Mouse (Mus musculus): ENCODE data around the gene Mrps17. TPM values are rescaled to one million over a fixed set of nuclear protein-coding genes. Genes with fewer than 3 reads are reported as not detected.

Gene Mrps17
- polyA plus RNA-seq, 1 experiment = 61.3 TPM

- Histone ChIP-seq H3K4me3 (replicated peaks; ENCODE audit: extremely low read depth, low read depth, low read length) (no peak overlapping the region), H3K4me1 (ENCODE audit: control insufficient read depth, insufficient read depth, low read length) (no peaks in the 10 kb centered on the region)
- TF ChIP-seq POLR2A (IDR thresholded peaks at IDR 0.05; ENCODE audit: borderline replicate concordance, extremely low read depth, low read depth, low read length) (no peak), CTCF (IDR thresholded peaks at IDR 0.05; ENCODE audit: insufficient read depth, low read length) (no peak)
- WGBS = 77% methylated on average over 1 of the region's 1 CpGs
- DNase-seq = no peak
Measured at GRCm38 (mm10) chr5:129701706-129702105, 13.6 kb upstream of the Mrps17 start.

- Histone ChIP-seq H3K4me3 (replicated peaks; ENCODE audit: extremely low read depth, low read depth, low read length) (no peak overlapping the region), H3K4me1 (ENCODE audit: control insufficient read depth, insufficient read depth, low read length) (no peaks in the 10 kb centered on the region)
- no peak for DNase-seq
- TF ChIP-seq CTCF (IDR thresholded peaks at IDR 0.05; ENCODE audit: insufficient read depth, low read length) (no peak), POLR2A (IDR thresholded peaks at IDR 0.05; ENCODE audit: borderline replicate concordance, extremely low read depth, low read depth, low read length) (no peak)
Measured at GRCm38 (mm10) chr5:129703368-129703767, 11.9 kb upstream of the Mrps17 start.

GRCm38 (mm10) chr5:129708412-129708811, 6.9 kb upstream of the Mrps17 start, which contains the start of gene Sept14:
Sept14 (minus strand) TSS chr5:129708512.
- no peak for TF ChIP-seq CTCF (IDR thresholded peaks at IDR 0.05; ENCODE audit: insufficient read depth, low read length)
- TF ChIP-seq POLR2A (IDR thresholded peaks at IDR 0.05; ENCODE audit: borderline replicate concordance, extremely low read depth, low read depth, low read length) = no peak
- 58% methylated on average over 2 of the region's 2 CpGs for WGBS

GRCm38 (mm10) chr5:129717016-129717415, 1.7 kb downstream of the Mrps17 start:
- WGBS = 75% methylated on average over 9 of the region's 9 CpGs
- TF ChIP-seq POLR2A (IDR thresholded peaks at IDR 0.05; ENCODE audit: borderline replicate concordance, extremely low read depth, low read depth, low read length) (no peak), CTCF (IDR thresholded peaks at IDR 0.05; ENCODE audit: insufficient read depth, low read length) (no peak)
- DNase-seq = no peak
- no peak overlapping the region for H3K4me3 ChIP-seq (replicated peaks; ENCODE audit: extremely low read depth, low read depth, low read length)
- H3K4me1 ChIP-seq (ENCODE audit: control insufficient read depth, insufficient read depth, low read length) = no peaks in the 10 kb centered on the region

More at GRCm38 (mm10) chr5:129708412-129708811, 6.9 kb upstream of the Mrps17 start, which contains the start of gene Sept14:
- DNase-seq = no peak
- Histone ChIP-seq H3K4me3 (replicated peaks; ENCODE audit: extremely low read depth, low read depth, low read length) (no peak within 1 kb of the TSS), H3K4me1 (ENCODE audit: control insufficient read depth, insufficient read depth, low read length) (no peaks in the 10 kb centered on the region)

GRCm38 (mm10) chr5:129720176-129720575, 4.9 kb downstream of the Mrps17 start:
- no peak overlapping the region for H3K4me3 ChIP-seq (replicated peaks; ENCODE audit: extremely low read depth, low read depth, low read length)
- H3K4me1 ChIP-seq (ENCODE audit: control insufficient read depth, insufficient read depth, low read length) = peaks cover 6% of the 10 kb centered on the region
- DNase-seq = no peak
- WGBS = 94% methylated on average over 3 of the region's 3 CpGs
- TF ChIP-seq POLR2A (IDR thresholded peaks at IDR 0.05; ENCODE audit: borderline replicate concordance, extremely low read depth, low read depth, low read length) = no peak
- 0 out of 2 replicates have a peak, but pooled peaks have one; percentile 7 for TF ChIP-seq CTCF (IDR thresholded peaks at IDR 0.05; ENCODE audit: insufficient read depth, low read length)

GRCm38 (mm10) chr5:129724268-129724667, 9.0 kb downstream of the Mrps17 start:
- no peak for TF ChIP-seq CTCF (IDR thresholded peaks at IDR 0.05; ENCODE audit: insufficient read depth, low read length)
- TF ChIP-seq POLR2A (IDR thresholded peaks at IDR 0.05; ENCODE audit: borderline replicate concordance, extremely low read depth, low read depth, low read length) = no peak
- no peak for DNase-seq
- 34% methylated on average over 4 of the region's 4 CpGs for WGBS
- Histone ChIP-seq H3K4me3 (replicated peaks; ENCODE audit: extremely low read depth, low read depth, low read length) (peak overlapping the region; percentile 69), H3K4me1 (ENCODE audit: control insufficient read depth, insufficient read depth, low read length) (peaks cover 9% of the 10 kb centered on the region)

- Histone ChIP-seq H3K4me1 (ENCODE audit: control insufficient read depth, insufficient read depth, low read length) (peaks cover 11% of the 10 kb centered on the region), H3K4me3 (replicated peaks; ENCODE audit: extremely low read depth, low read depth, low read length) (peak within 1 kb of the TSS; percentile 69)
- DNase-seq = peak; percentile 97
- WGBS = under 1% methylated on average over 79 of the region's 93 CpGs
- TF ChIP-seq CTCF (IDR thresholded peaks at IDR 0.05; ENCODE audit: insufficient read depth, low read length) = peak; percentile 90
- TF ChIP-seq POLR2A (IDR thresholded peaks at IDR 0.05; ENCODE audit: borderline replicate concordance, extremely low read depth, low read depth, low read length) = peak; percentile 58
Measured at GRCm38 (mm10) chr5:129724834-129725773, 9.8 kb downstream of the Mrps17 start, which contains the start of gene Nipsnap2. Nipsnap2 (plus strand) TSS chr5:129725063.

GRCm38 (mm10) chr5:129725774-129726392, 10.6 kb downstream of the Mrps17 start:
- no peak for TF ChIP-seq CTCF (IDR thresholded peaks at IDR 0.05; ENCODE audit: insufficient read depth, low read length)
- TF ChIP-seq POLR2A (IDR thresholded peaks at IDR 0.05; ENCODE audit: borderline replicate concordance, extremely low read depth, low read depth, low read length) = no peak
- peak overlapping the region; percentile 69 for H3K4me3 ChIP-seq (replicated peaks; ENCODE audit: extremely low read depth, low read depth, low read length)
- no peak for DNase-seq
- 25% methylated on average over 7 of the region's 7 CpGs for WGBS
- peaks cover 14% of the 10 kb centered on the region for H3K4me1 ChIP-seq (ENCODE audit: control insufficient read depth, insufficient read depth, low read length)

GRCm38 (mm10) chr5:129726784-129727183, 11.5 kb downstream of the Mrps17 start:
- no peak for DNase-seq
- WGBS = 77% methylated on average over 3 of the region's 3 CpGs
- H3K4me3 ChIP-seq (replicated peaks; ENCODE audit: extremely low read depth, low read depth, low read length) = no peak overlapping the region
- no peak for TF ChIP-seq POLR2A (IDR thresholded peaks at IDR 0.05; ENCODE audit: borderline replicate concordance, extremely low read depth, low read depth, low read length)
- TF ChIP-seq CTCF (IDR thresholded peaks at IDR 0.05; ENCODE audit: insufficient read depth, low read length) = no peak
- peaks cover 14% of the 10 kb centered on the region for H3K4me1 ChIP-seq (ENCODE audit: control insufficient read depth, insufficient read depth, low read length)
